Mouse (Mus musculus): ENCODE results near the gene Mmp11.

Mmp11 gene

GRCm38 (mm10) chr10:75935680-75936541, at the start of gene Mmp11:
Gene Mmp11 (minus strand): TSS chr10:75936496.
- peak; percentile 72 to 79 for DNase-seq (ENCODE audit: low spot score in 2 of 2)

- no peak for DNase-seq (ENCODE audit: low spot score in 2 of 2)
Observed at GRCm38 (mm10) chr10:75979432-75979831, 43.1 kb upstream of the Mmp11 start.

DNA sequence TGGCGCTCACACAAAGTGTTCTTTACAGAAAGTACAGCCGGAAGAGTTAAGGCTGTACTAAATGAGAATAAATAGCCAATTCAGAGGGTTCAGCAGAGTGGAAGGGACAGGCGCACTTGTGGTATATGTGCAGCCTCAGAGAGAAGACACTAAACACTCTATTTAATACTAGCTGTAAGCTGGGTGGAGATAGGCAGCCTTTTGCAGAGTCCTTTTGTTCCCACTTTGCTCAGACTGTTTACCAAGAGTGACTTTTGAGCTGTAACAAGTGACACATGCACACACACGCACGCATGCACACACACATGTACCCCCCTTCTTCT, 42.5 kb upstream of the Mmp11 start:
- DNase-seq (ENCODE audit: low spot score in 2 of 2), result no peak

- no peak for DNase-seq (ENCODE audit: low spot score in 2 of 2)
Observed at GRCm38 (mm10) chr10:75978119-75978834, 42.0 kb upstream of the Mmp11 start.

DNA sequence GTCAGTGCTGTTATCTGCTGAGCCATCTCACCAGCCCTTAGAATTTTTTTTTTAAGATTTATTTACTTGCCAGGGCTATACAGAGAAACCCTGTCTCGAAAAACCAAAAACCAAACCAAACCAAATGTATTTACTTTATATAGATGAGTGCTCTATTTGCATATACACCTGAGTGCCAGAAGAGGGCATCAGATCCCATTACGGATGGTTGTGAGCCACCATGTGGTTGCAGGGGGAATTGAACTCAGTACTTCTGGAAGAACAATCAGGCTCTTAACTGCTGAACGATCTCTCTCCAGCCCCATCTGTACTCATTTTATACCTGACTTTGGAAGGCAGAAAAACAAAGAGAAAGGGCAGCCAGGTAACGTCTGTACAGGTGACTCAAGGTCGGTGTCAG, 38.9 kb upstream of the Mmp11 start:
- no peak for DNase-seq (ENCODE audit: low spot score in 2 of 2)

DNA sequence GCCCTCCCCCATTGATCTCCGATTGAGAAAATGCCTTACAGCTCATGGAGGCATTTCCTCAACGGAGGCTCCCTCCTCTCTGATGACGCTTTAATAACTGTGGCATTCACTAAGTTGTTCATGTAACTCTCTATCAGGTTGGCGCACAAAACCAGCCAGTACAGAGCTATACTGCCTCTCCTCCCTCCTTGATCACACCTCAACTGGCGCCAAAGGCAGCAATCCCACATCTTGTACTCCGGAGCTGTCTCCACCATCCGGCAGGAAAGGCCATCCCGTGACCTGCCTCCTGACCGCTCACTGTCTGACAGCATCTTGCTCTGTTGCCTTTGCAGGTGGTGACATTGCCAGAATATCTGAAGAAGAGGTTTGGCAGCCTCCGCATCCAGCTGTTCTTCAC, 37.5 kb upstream of the Mmp11 start:
- DNase-seq (ENCODE audit: low spot score in 2 of 2), result no peak

- DNase-seq (ENCODE audit: low spot score in 2 of 2), result no peak
Observed at GRCm38 (mm10) chr10:75954381-75954811, 18.1 kb upstream of the Mmp11 start, which contains the start of gene Gm5134. Gene Gm5134 (plus strand): TSS chr10:75954514.

GRCm38 (mm10) chr10:75951424-75952050, 15.2 kb upstream of the Mmp11 start:
- peak; percentile 52 to 59 for DNase-seq (ENCODE audit: low spot score in 2 of 2)

- DNase-seq (ENCODE audit: low spot score in 2 of 2), result no peak
Observed at GRCm38 (mm10) chr10:75950791-75951210, 14.5 kb upstream of the Mmp11 start.

DNA sequence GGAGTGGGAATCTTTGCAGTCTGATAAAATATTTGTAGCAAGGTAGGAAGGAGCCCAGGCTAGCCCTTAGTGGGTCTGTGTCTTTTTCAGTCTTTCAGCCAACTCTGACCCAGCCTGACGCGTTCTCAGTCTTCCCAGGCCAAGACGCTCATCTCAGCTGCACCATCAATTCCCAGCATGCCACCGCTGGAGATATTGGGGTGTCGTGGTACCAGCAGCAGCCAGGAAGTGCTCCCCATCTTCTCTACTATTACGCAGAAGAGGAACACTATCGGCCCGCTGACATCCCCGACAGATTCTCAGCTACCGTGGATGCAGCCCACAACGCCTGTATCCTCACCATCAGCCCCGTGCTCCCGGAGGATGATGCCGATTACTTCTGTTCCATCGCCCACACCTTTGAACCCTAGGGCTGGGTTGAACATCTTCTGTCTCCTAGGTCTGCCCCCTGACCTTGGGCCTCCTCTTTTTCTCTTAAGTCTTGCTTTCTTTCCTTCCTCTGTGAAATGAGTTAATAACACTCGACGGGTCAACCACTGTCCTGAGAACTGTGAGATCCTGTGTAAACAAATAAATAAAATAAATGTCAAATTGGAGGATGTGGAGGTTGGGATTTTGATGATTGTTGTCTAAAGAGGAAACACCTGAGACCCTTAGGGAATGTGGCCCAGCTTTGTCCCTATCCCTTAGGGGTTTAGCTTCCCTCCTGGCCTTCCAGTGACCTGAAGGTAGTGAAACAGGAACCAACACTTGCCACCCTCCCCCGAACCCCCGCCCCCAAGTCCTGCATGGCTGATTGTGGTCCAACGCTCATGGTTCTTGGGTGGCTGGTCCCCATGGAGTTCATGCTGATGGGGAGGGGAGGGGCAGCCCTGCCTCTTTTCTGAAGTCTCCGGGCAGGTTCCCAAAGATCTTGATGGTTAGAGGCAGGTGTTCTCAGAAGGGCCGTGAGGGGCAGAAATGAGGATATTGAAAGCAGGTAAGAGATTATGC, 13.1 kb upstream of the Mmp11 start:
- DNase-seq (ENCODE audit: low spot score in 2 of 2), result no peak

DNA sequence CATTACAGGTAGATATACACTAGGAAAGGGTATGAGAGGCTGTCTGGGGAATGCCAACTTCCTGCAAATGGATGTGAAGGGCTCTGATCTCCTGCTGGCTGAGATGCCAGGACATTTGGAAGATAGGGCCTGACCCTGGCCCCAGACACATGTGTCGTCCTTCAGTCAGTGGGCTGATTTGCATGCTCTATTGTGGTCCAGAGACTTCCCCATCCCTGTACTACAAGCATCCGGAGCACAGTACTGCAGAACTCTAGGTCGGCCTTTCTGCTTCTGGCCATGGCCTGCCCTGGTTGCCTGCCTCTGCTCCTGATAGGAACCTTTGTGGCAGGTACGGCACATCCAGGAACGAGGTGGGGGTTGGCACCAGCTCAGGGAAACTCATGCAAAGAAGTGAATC, 11.8 kb upstream of the Mmp11 start:
- no peak for DNase-seq (ENCODE audit: low spot score in 2 of 2)

DNA sequence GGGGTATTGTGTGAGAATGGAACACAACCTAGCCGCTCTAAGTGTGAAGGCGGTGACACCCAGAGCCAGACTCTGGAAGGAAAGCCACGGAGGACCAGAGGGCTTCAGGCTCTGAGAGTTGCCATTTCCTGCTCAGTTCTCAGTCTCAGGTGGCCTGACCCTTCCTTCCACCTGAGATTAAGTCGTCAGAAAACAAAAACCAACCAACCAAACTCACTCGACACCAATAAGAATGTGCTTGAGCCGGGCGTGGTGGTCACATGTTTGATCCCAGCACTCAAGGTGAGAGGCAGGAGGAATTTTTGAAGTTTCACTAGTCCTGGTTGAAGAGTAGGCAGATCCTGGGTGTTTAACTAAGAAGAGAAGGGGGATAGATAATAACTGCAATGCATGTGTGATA, 9.6 kb upstream of the Mmp11 start:
- no peak for DNase-seq (ENCODE audit: low spot score in 2 of 2)

DNA sequence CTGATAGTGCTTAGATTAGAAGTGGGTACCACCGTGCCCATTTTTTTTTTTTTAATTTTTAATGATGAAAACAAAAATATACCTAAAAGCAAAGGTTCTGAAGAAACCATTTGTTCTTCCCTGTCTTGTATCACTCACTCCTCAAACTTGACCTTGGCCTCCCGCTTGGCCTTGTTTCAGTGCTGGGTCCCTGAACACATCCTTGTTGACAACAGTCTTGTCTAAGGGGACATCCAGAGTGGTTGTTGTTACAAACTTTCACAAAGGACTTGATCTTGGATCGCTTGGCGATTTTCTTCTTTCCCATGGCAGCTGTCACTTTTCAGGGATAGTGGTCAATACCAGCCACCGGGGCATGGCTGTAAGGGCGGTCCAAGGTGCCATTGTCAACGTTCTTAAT, 8.9 kb upstream of the Mmp11 start:
- DNase-seq (ENCODE audit: low spot score in 2 of 2), result no peak

- no peak for DNase-seq (ENCODE audit: low spot score in 2 of 2)
Observed at GRCm38 (mm10) chr10:75944066-75944772, 7.9 kb upstream of the Mmp11 start.

DNA sequence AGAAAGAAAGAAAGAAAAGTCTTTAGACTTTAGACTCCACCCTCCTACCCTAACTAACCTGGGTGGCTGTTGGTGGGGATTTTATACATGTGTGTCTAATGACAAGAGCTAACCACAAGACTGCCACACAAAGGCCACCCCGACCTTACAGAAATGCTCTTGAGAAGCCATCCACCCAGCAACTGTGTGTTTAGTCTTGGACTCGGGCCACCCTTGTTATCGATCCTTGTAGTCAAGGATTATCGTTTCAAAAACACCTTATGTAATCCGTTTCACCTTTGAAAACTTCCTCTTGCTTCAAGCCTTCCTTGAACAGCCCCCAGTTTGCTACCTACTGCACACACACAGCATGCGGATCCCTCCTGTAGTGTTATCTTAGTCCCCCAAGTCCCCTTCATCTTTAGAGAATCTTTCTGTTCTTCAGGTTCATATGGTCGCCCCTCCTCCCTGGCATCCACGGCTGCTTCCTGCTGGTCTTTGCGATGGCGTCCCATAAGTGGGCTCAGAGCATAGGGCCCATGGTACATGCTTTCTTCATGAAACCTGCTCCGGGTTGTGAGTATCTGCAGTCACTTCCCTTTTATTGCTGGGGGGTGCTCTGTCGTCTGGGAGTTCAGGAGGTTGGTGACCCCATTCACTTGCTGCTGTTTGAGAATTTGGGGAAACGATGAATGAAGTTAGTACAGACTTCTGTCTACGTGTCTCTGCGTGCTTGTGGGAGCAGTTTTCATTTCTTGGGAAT, 6.6 kb upstream of the Mmp11 start, which contains the start of gene Vpreb3:
Vpreb3 (plus strand) TSS at position 322 of the 742 bp plus-strand sequence.
- no peak for DNase-seq (ENCODE audit: low spot score in 2 of 2)

GRCm38 (mm10) chr10:75941042-75941824, 4.9 kb upstream of the Mmp11 start:
- no peak for DNase-seq (ENCODE audit: low spot score in 2 of 2)

GRCm38 (mm10) chr10:75940520-75940919, 4.2 kb upstream of the Mmp11 start, which contains the start of gene Gm867:
Gene Gm867 (minus strand): TSS chr10:75940672.
- no peak for DNase-seq (ENCODE audit: low spot score in 2 of 2)

DNA sequence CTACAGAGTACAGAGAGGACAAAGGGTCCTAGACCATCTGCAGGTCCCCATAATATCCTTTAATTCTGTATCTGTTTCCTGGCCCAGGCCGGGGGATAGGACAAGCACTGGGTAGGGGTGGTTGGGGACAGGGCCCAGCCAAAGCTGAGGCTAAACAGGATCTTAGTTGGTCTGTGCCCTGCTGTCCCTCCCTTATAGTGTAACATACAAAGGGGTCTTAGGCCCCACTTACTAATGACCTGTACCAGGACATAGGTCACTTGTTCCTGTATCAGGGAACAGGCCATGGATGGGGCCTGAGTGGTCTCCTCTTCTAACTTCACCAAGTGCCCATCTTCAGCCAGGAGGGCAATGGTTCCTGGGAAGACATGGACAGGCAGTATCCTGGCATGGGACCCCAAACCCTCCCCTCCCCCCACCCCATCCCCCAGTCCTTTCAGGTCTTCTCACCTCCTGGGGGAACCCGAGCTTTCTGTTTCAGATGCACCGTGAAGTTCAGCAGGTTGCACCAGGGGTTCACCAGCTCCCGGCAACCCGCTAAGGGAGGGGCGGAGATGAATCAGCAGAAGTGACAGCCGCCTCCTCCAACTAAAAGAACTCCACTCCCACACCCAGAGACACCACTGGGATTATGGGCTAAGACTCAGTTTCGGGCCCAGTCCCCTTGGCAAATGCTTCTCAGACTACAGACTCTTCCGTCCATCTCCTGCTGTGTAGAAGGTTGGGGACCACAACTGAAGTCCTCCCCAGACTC, 3.4 kb upstream of the Mmp11 start:
- peak; percentile 46 to 53 for DNase-seq (ENCODE audit: low spot score in 2 of 2)
